Mouse (Mus musculus) embryonic fibroblast, embryonic 13.5 days (primary cell): ENCODE measurements at regions not wholly inside any gene's neighbourhood (a gene's known extent, or its start where the extent isn't known, plus 50 kb on each side); places are given as distances from the start of the nearest gene placed in this dataset.

Source experiments
- CTCF ChIP-seq: IDR thresholded peaks from 2 replicates; pipeline ENCODE4 v1.5.1; 2011; ENCODE audit warnings: mild to moderate bottlenecking, control low read depth, low read length, moderate library complexity, borderline replicate concordance; ENCODE audit not compliant: insufficient read depth
- POLR2A ChIP-seq: IDR thresholded peaks from 2 replicates; pipeline ENCODE4 v1.6.1; 2011; ENCODE audit warnings: low read depth, mild to moderate bottlenecking, control low read depth, low read length, moderate library complexity

DNA sequence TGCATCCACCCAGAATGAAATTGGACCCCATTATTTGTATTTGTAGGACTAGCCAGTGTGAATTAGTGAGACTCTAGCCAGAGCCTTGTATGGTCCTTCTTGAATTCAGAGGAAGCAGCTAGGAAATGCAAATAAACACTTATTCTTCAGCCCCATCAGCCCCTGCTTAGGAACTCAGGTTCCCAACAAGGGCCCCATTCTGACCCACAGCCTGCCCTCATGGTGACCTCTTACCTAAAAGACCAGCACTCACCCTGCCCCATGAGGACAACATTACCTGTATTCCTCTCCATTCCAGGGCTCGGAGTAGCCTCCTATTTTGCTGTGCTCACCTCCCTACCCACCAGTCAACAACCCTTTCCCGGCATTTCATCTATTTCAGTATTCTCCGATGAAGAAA is 283.6 kb upstream of the Noct start:
- TF ChIP-seq CTCF = no peak
- no peak for TF ChIP-seq POLR2A
